Mouse (Mus musculus) liver, embryonic 16.5 days (tissue): ENCODE data around the gene Twist1. TPM values are rescaled to one million over a fixed set of nuclear protein-coding genes. Genes with fewer than 3 reads are reported as not detected.

Source experiments
- ATAC-seq: fragments of 200-750 bp; cut with Nextera tagmentation; 2 replicates; pipeline ENCODE4 v1.8.0; 2017; ENCODE audit warnings: low read depth, mild to moderate bottlenecking, moderate number of reproducible peaks, moderate library complexity
- H3K27ac ChIP-seq: fragments of 300-500 bp; sonication (generic); 2 replicates; pipeline ENCODE4 v1.5.1; 2014; ENCODE audit warnings: mild to moderate bottlenecking, low read length
- H3K27me3 ChIP-seq: fragments of 300-500 bp; sonication (generic); 2 replicates; pipeline ENCODE4 v1.6.1; 2014; ENCODE audit warnings: low read depth, low read length, mixed read lengths; ENCODE audit not compliant: control insufficient read depth, insufficient read depth
- H3K36me3 ChIP-seq: fragments of 300-500 bp; sonication (generic); 2 replicates; pipeline ENCODE4 v1.6.1; 2014; ENCODE audit warnings: mild to moderate bottlenecking; ENCODE audit not compliant: control insufficient read depth, insufficient read depth
- H3K4me1 ChIP-seq: fragments of 300-500 bp; sonication (generic); 2 replicates; pipeline ENCODE4 v1.6.1; 2014; ENCODE audit warnings: low read depth, low read length, mixed read lengths; ENCODE audit not compliant: control insufficient read depth
- H3K4me2 ChIP-seq: fragments of 300-500 bp; sonication (generic); 2 replicates; pipeline ENCODE4 v1.6.1; 2014; ENCODE audit warnings: low read depth, low read length, mixed read lengths
- H3K4me3 ChIP-seq: fragments of 300-500 bp; sonication (generic); 2 replicates; pipeline ENCODE4 v1.5.1; 2014; ENCODE audit warnings: low read depth, mild to moderate bottlenecking, low read length
- H3K9ac ChIP-seq: fragments of 300-500 bp; sonication (generic); 2 replicates; pipeline ENCODE4 v1.6.1; 2014; ENCODE audit warnings: low read depth, low read length
- H3K9me3 ChIP-seq: fragments of 300-500 bp; sonication (generic); replicated peaks from 2 replicates; pipeline ENCODE4 v1.6.1; 2016; ENCODE audit warnings: low read length; ENCODE audit not compliant: control insufficient read depth
- WGBS: fragments of 180-500 bp; shearing (Covaris S2); extraction: QIAGEN DNeasy Blood & Tissue Kit; methylation state at CpG from one replicate; pipeline ENCODE4 v1.1.7; 2014; ENCODE audit not compliant: insufficient replicate concordance; 5-methylcytosine and 5-hydroxymethylcytosine counted together
- polyA plus RNA-seq: library from polyadenylated mRNA; unstranded; fragments of >200 nt; fragmentation: Nextera tagmentation; extraction: Ambion mirVana; gene quantifications from 2 replicates; pipeline ENCODE4 v1.2.1, GENCODE M21; 2015

The Twist1 gene
- polyA plus RNA-seq, 1 experiment from 2014 or later: 0.05 TPM

DNA sequence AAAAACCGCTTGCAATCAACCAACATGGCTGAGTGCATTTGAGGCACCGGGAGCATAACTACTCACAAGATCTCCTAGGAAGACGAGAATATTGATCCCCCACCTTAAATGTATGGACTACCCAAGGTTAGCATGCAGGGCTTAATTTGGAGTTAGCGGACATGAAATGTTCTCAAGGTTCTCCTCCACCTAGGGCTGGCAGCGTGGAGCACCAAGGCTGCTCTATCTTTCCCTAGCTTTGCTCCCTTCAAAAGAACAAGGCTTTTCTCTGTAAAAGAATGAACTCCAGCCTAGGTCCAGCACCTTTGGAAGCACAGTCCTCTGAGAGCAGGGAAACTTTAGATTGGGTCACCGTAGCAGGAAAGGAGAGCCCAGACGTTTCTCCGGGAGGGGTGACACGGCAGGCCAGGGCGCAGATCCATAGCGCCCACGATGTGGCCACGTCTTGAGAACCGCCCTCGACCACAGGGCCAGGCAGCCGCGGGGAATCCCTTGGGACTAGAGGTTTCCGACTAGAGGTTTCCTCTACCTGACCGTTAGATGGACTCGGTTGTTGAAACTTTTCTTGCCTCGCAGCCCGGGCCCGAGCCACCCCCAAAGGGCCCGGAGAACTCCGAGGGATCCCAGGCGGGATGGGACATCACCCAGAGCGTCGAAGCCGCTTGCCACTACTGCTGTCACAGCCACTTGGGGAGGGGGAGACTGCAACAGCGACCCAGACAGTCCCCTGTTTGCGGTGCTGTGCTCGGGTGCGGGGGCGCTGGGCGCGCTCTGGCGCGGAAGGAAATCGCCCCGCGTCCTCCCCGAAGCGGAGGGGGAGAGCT is 683 bp upstream of the Twist1 start:
- Histone ChIP-seq H3K27ac (no peak overlapping the region), H3K4me2 (peak overlapping the region; percentile 59), H3K4me1 (peaks cover 2% of the 10 kb centered on the region; the same call in 1 of the 2 replicates), H3K27me3 (peaks cover 62% of the 10 kb centered on the region), H3K9me3 (no peaks in the 10 kb centered on the region), H3K9ac (no peak overlapping the region), H3K36me3 (no peaks in the 10 kb centered on the region), H3K4me3 (peak overlapping the region; percentile 49; the same call in 1 of the 2 replicates)
- WGBS: 2% methylated on average over 38 of the region's 43 CpGs
- ATAC-seq: no peak

DNA sequence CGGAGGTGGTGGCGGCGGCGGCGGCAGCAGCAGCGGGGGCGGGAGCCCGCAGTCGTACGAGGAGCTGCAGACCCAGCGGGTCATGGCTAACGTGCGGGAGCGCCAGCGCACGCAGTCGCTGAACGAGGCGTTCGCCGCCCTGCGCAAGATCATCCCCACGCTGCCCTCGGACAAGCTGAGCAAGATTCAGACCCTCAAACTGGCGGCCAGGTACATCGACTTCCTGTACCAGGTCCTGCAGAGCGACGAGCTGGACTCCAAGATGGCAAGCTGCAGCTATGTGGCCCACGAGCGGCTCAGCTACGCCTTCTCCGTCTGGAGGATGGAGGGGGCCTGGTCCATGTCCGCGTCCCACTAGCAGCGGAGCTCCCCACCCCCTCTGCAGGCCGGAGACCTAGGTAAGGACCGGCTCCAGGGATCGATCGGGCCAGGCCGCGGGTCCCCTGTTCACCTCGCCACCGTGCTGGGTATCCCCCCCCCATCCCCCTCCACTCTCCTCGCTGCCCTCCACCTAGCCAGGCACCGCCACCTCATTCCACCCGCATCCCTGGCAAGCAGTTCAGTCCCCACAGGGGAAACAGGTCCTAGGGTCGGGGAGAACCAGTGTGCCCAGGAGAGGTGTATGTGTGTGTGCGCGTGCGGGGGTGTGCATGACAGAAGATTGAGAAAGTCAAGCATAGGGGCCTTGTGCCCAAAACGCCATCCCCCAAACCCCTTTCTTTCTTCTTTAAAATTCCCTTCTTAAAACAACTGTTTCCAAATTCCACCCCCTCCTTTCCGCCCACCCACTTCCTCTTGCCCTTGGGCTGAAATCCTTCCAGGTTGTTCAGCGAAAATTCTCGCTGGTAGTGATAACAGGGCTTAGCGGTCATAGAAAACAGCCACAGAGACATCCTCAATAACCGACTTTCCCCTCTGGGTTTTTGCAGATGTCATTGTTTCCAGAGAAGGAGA is 1.0 kb downstream of the Twist1 start:
- H3K4me1 ChIP-seq: peaks cover 2% of the 10 kb centered on the region; the same call in 1 of the 2 replicates
- under 1% methylated on average over 50 of the region's 56 CpGs for WGBS
- H3K9me3 ChIP-seq: no peaks in the 10 kb centered on the region
- H3K27ac ChIP-seq: no peak overlapping the region
- peaks cover 79% of the 10 kb centered on the region for H3K27me3 ChIP-seq
- no peak for ATAC-seq
- H3K4me3 ChIP-seq: peak overlapping the region; percentile 49
- no peak overlapping the region for H3K9ac ChIP-seq
- peak overlapping the region; percentile 59 for H3K4me2 ChIP-seq
- no peaks in the 10 kb centered on the region for H3K36me3 ChIP-seq

DNA sequence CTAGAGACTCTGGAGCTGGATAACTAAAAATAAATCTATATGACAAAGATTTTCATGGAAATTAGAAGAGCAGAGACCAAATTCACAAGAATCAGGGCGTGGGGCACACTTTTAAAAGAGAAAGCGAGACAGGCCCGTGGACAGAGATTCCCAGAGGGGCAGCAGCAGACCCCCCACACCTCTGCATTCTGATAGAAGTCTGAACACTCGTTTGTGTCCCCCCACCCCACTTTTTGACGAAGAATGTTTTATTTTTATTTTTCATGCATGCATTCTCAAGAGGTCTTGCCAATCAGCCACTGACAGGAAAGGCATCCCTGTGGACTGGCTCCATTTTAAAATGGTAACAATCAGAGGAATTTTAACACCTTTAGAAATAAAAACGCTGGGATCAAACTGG is 1.7 kb downstream of the Twist1 start:
- Histone ChIP-seq H3K4me1 (peaks cover 2% of the 10 kb centered on the region; the same call in 1 of the 2 replicates), H3K27me3 (peaks cover 82% of the 10 kb centered on the region), H3K4me2 (no peak overlapping the region), H3K9me3 (no peaks in the 10 kb centered on the region), H3K36me3 (no peaks in the 10 kb centered on the region), H3K4me3 (no peak overlapping the region), H3K9ac (no peak overlapping the region), H3K27ac (no peak overlapping the region)
- no peak for ATAC-seq
- WGBS: 5% methylated on average over 6 of the region's 6 CpGs

DNA sequence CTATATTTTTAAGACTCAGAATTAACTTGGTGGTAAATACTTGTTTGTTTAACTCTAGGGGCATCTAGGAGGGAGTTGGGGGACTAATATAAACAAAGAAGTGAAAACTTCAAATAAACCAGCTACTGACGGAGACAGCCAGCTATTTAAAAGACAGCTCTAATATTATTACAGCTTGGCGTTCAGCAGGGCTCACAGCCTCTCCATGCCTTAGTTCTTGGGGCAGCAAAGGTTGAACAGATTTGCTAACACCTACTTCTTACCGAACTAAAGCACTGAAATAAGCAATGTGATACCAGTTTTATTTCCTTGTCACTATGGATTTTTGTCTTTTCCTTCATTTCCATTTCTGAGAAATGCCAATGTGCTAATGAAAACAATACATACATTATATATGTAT is 2.4 kb downstream of the Twist1 start:
- 13% methylated on average over 3 of the region's 3 CpGs for WGBS
- H3K36me3 ChIP-seq: no peaks in the 10 kb centered on the region
- H3K4me1 ChIP-seq: peaks cover 2% of the 10 kb centered on the region; the same call in 1 of the 2 replicates
- H3K27me3 ChIP-seq: peaks cover 85% of the 10 kb centered on the region
- H3K9ac ChIP-seq: no peak overlapping the region
- H3K9me3 ChIP-seq: no peaks in the 10 kb centered on the region
- ATAC-seq: no peak
- no peak overlapping the region for H3K4me2 ChIP-seq
- no peak overlapping the region for H3K27ac ChIP-seq
- H3K4me3 ChIP-seq: no peak overlapping the region

- H3K4me1 ChIP-seq: peaks cover 2% of the 10 kb centered on the region; the same call in 1 of the 2 replicates
- no peaks in the 10 kb centered on the region for H3K36me3 ChIP-seq
- WGBS: 27% methylated on average over 5 of the region's 5 CpGs
- no peaks in the 10 kb centered on the region for H3K9me3 ChIP-seq
- peaks cover 83% of the 10 kb centered on the region for H3K27me3 ChIP-seq
- H3K9ac ChIP-seq: no peak overlapping the region
- H3K4me2 ChIP-seq: no peak overlapping the region
- H3K4me3 ChIP-seq: no peak overlapping the region
- H3K27ac ChIP-seq: no peak overlapping the region
- no peak for ATAC-seq
Measured at GRCm38 (mm10) chr12:33961013-33961412, 3.5 kb downstream of the Twist1 start.

- 8% methylated on average over 17 of the region's 17 CpGs for WGBS
- no peak for ATAC-seq
- peaks cover 82% of the 10 kb centered on the region for H3K27me3 ChIP-seq
- no peak overlapping the region for H3K27ac ChIP-seq
- H3K9ac ChIP-seq: no peak overlapping the region
- no peaks in the 10 kb centered on the region; the same call in 1 of the 2 replicates for H3K4me1 ChIP-seq
- no peak overlapping the region for H3K4me3 ChIP-seq
- no peaks in the 10 kb centered on the region for H3K9me3 ChIP-seq
- H3K4me2 ChIP-seq: no peak overlapping the region
- no peaks in the 10 kb centered on the region for H3K36me3 ChIP-seq
Measured at GRCm38 (mm10) chr12:33962118-33962772, 4.8 kb downstream of the Twist1 start.

- WGBS: 21% methylated on average over 9 of the region's 9 CpGs
- Histone ChIP-seq H3K27me3 (peaks cover 82% of the 10 kb centered on the region), H3K36me3 (no peaks in the 10 kb centered on the region), H3K9ac (no peak overlapping the region), H3K4me2 (no peak overlapping the region), H3K4me1 (no peaks in the 10 kb centered on the region), H3K9me3 (no peaks in the 10 kb centered on the region), H3K4me3 (no peak overlapping the region), H3K27ac (no peak overlapping the region)
- ATAC-seq: no peak
Measured at GRCm38 (mm10) chr12:33962773-33963130, 5.3 kb downstream of the Twist1 start.

GRCm38 (mm10) chr12:33963671-33964369 is 6.3 kb downstream of the Twist1 start:
- Histone ChIP-seq H3K4me2 (no peak overlapping the region), H3K27ac (no peak overlapping the region), H3K4me1 (no peaks in the 10 kb centered on the region), H3K9me3 (no peaks in the 10 kb centered on the region), H3K27me3 (peaks cover 82% of the 10 kb centered on the region), H3K9ac (no peak overlapping the region), H3K4me3 (no peak overlapping the region), H3K36me3 (no peaks in the 10 kb centered on the region)
- 6% methylated on average over 15 of the region's 15 CpGs for WGBS
- no peak for ATAC-seq
